Mouse (Mus musculus): ENCODE data around the gene Grem1.

GRCm38 (mm10) chr2:113793521-113793920 is 35.1 kb upstream of the Grem1 start:
- TF ChIP-seq CTCF (IDR thresholded peaks at IDR 0.05; ENCODE audit: low read depth) (no peak), EP300 (IDR thresholded peaks at IDR 0.05; ENCODE audit: low read depth) (no peak)

Measured in heart, postnatal 0 days (tissue).